Mouse (Mus musculus): Measurements from ENCODE around the gene Sec31b.

The Sec31b gene

DNA sequence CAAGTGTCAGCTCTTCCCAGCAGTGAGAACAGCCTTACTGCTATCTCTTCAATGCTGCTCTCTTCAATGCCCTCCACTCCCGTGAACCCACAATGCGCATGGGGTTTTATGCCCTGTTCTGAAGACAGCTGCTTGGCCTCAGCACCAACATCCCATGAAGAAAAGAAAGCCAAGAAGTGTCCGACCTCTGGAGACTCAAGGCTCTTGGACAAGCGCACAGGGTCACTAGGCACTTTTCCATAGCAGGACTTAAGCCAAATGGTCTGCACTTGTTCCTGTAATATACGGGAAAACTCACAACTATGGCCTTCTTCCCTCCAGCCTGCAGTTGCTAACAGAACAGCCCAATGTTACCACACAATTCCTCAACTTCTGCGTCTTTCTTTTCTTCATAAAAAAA, 70.4 kb downstream of the Sec31b start:
- DNase-seq (ENCODE audit: low spot score): no peak

DNA sequence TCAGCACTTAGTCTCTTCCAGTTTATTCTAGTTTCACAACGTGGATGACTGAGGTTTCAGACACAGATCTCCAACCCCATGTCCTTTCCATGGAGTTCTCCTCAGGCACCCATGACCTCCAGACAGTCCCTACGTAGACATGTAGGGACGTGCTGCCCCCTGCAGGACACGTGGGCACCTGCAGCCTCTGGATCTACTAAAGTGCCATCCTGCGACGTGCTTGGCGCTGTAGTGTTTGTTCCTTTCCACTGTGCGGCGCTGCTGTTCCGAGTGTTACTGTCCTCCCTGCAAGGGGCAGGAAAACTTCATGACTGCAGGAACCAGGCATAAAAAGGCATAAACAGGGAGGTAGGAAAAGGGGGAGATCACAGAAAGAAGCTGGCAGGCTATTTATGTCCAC, 71.5 kb downstream of the Sec31b start:
- DNase-seq (ENCODE audit: low spot score): peak; percentile 89
